Mouse (Mus musculus) monocyte, adult 5-6 weeks (primary cell): ENCODE measurements around the gene Ndfip2. TPM values are rescaled to one million over a fixed set of nuclear protein-coding genes. Genes with fewer than 3 reads are reported as not detected.

ENCODE experiments used
- ATAC-seq: fragments of 153-309, 156-312 bp; replicated peaks from 2 replicates; pipeline ENCODE4 v1.8.0; 2017; ENCODE audit warnings: mild to moderate bottlenecking; ENCODE audit not compliant: low TSS enrichment, insufficient number of reproducible peaks, severe bottlenecking, poor library complexity, low FRiP score
- total RNA-seq: library from RNA; stranded (forward); fragments of 200-1000, 200-491, 200-594 nt; gene quantifications from 3 replicates; pipeline ENCODE4 v1.2.3, GENCODE M21; 2017

Gene Ndfip2
- total RNA-seq: 46.9 to 55.7 TPM (median 54.0 TPM) in 3 replicates

DNA sequence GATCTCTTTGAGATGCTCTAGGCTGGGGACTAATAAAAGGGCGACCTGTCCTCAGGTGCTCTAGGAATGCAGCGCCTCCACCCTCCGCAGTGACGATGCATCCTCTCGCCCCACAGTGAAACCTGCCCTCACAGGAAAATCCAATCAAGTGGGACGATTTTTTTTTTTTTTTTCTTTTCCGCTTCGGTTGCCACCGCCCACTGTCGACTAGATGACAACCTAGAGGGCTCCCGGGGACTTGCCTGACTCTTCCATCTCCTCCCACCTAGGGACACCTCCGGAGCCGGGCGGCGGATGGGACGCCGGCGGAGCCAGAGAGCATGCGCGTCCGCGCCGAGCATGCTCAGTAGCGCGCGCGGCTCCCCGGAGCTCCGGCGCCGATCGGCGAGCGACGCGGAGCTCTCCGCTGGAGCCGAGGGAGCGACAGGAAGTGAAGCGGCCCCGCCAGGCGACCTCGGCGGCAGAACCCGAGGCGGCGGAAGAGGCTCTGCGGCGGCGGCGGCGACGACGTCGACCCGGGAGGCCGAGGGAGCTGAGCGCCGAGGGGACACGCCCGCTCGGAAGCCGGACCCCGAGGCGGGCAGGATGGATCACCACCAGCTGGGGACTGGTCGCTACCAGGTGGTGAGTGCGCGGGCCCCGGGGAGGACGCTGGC lies at the start of gene Ndfip2:
Ndfip2 (plus strand) TSS at position 195 of the 656 bp plus-strand sequence.
- peak; percentile 79 for ATAC-seq

DNA sequence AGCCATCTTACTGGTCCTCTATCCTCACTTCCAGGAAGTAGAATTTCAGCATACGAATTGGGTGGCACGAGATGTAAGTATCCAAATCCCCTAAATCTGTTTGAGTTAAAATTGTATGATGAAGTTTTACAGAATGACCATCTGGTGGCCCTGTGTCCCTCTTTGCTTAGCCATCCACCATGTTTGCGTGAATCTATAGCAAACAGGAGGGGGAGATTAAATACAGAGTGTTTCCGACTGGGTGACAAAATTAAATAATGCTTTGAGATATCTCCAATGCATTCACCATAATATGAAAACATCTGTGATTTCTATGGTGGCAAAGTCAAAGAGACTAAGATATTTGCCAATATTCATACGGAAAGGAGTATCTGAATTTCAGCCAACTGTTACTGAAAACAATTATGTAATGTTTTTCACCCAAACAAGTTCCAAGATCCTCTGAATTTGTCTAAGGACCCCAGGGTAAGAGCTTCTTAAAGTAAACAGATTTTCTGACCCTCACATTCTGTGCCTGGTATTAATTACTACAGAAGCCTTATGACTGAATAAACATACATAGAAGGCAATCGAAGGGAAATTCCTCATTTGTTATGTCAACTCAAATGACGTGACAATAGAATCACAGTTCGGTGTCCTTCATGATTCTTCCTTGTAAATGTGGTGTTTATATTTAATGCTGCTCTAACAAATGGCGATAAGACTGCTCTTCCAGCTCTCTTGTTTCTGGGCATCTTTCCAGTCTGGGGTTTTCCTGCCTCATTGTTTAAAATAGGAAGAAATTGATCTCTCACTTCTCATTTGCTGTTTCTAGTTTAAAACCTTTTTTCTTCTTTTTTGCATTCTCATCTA lies 38.6 kb upstream of the Ndfip2 start:
- ATAC-seq: no peak

DNA sequence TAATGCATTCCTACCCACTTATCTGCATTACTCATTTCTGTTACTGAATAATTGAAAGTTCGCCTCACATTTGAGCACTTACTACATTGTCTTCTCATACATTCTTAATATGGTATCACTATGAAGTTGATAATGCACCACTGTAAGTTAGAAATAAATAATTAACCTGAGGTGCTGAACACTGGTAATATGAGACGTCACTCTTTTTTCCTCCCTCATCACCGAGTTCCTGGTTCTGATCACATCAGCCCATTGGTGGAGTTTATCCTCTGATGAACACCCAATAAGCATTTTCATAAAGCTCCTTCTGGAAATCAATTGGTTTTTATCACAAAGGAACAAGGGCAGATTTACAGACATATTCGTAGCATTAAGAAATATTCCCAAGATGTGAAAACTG lies 36.1 kb upstream of the Ndfip2 start:
- no peak for ATAC-seq

DNA sequence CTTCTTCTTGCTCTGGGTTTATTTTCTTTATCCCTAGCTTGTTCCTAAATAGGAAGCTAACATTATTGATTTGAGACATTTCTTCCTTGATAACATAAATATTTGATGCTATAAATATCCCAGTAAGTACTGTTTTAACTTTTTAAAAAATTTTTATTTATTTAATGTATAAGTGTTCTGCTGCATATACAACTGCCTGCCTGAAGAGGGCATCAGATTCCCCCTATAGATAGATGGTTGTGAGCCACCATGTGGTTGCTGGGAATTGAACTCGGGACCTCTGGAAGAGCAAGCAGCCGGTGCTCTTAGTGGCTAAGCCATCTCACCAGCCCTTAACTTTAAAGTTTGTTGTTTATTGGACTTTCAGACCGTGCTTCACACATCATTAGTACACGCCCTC lies 32.6 kb upstream of the Ndfip2 start:
- no peak for ATAC-seq

DNA sequence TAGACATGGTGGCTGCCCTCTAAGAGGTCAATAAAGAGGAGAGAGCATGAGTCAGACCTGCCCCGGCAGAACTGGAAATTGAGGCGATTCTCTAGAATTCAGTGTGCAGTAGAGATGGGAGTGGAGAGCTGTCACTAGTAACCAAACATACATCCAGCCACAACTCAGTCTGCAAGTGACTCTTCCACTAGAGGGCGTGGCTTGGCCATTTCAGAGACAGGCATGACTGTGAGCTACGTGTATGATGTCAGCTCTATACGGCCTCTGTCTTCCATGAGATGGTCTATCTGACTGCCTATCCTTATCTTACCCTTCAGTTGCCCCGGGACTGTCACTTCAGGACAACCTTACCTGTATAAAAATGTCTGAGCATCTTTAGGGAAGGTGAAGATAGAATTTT lies 26.0 kb upstream of the Ndfip2 start:
- ATAC-seq: peak; percentile 68

DNA sequence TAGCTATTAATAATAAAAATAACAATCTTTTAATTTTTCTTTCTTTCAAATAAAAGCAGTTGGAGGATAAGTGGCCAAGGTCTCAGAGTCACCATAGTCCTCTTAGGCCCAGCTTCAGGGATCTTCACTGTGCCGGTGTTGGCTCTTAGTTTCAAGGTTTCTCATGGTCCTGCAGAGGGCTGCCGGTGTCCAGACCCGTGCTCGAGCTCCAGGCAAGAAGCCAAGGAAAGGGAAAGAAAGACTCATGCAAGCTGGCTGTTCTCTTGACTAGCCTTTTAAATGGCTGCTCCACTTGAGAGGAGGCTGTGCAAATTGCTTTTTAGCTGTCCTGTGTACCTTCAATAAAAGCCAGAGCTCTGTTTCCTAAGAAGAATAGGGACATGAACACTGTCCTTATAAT lies 21.8 kb upstream of the Ndfip2 start:
- ATAC-seq: no peak

DNA sequence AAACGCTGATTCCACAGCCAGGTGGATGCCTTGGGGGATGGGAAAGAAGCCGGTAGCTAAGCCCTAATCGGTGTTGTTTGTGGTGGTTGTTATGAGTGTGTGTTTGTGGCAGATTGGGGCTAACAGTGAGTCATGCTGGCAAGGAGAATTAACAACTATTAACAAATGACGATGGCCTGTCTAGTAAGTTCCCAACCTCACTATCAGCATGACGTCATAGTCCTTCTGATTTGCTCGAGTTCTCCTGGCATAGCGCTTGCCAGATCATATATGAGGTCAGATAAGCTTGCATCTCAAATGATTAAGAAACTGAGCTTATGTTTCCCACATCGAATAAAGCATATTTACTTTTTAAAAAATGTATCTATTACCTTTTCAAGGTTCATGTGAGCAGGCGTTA lies 20.6 kb upstream of the Ndfip2 start:
- ATAC-seq: no peak

DNA sequence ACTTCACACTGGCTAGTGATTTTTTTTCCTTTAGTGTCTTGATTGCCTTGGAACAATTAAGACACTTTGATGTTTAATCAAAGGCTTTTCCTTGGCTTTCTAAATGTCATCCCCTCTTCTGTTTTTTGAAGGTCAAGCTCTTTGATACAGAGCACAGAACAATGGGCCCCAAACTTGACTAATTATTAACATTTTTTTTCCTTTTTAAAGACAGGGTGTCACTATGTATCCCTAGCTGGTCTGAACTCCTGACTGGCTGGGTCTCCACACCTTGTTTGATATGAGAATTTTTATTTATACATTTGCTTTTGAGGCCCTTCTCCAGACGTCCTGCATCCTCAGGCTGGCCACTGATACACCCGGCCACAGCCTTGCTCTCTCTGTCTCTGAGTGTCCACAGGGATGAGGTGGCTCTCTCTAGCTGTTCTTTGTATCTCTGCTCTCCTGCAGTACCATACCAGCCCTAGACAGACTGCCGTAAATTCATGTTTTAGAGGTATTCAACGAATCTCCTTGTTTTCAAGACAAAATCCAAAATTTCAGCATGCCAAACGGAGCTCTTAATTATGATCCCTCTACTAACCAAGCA lies 19.8 kb upstream of the Ndfip2 start:
- ATAC-seq: no peak

DNA sequence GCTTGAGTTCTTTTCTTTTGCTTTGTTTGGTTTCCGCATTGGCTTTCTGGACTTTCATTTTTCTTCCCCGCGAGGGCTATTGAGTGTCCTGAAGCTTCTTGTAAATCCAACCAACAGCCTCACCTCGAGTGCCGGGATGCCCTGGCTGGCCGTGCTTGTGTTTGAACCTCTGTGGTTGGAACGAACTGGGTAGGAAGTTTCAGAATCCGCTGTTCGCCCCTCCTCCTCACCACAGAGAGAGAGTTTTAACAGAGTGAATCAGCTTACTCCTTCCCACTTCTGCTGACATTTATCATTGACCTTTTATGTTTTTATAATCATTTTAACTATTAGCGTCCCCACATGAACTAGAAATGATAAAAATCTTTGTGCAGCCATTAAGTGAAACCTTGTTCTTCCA lies 18.3 kb upstream of the Ndfip2 start:
- ATAC-seq: no peak

DNA sequence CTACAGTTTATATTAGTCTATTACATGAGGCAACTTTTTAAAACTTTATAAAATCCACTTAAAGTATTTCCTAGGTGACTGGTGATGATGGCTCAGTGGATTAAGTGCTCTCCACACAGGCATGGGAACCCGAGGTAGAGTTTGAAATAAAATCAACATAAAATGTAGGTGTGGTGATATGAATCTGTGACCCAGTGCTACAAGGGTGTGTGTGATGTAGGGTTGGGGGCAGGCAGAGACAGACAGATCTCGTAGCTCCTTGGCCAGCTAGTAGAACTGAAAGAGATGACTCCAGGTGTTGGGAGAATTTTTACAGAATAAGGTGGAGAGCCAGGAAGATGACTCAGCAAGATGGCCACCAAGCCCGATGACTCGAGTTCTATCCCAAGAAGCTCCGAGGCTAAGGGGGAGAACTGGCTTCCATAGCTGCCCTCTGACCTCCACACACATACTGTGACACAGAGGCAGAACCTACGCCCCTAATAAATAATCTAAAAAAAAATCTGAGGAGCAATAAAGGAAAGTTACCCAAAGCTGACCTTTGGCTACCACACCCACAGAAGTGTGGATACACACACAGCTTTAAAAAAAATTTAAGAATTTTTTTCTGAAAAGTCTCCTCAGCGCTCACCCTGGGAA lies 14.4 kb upstream of the Ndfip2 start:
- ATAC-seq: no peak

DNA sequence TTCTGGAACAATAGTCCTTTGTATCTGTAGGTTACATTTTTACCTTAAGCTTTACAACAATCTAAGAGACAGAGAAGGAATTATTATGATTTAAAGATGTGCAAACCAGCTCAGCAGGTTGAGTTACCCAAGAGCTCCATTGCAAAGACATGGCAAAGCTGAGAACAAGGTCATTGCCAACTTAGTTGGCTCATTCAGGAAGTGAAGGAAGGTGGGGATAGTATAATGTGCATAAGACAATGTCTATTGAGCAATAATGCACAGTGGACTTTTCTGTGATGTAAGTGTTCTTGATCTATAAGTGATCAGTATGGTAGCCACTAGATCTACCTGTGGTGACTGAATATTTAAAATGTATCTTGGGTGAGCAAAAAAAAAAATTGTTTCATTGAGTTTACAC lies 7.3 kb upstream of the Ndfip2 start:
- no peak for ATAC-seq

DNA sequence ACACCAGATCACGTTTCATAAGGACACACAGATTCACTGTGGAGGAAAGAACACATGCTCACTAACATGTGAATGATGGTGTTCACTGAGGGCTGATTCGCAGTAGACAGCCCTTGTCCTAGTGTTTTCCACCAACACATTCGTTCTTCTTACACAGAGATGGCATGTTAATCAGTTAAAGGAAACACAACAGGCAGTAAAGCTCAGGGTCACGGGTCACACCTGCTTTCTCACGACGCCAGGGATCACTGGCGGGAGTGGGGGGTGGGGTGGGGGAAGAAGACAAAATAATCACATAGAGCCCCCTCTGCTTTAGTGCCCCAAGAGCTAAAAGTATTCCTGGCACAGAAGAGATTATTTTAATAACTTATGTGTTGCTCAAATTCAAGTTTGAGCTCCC lies 5.1 kb upstream of the Ndfip2 start:
- no peak for ATAC-seq

DNA sequence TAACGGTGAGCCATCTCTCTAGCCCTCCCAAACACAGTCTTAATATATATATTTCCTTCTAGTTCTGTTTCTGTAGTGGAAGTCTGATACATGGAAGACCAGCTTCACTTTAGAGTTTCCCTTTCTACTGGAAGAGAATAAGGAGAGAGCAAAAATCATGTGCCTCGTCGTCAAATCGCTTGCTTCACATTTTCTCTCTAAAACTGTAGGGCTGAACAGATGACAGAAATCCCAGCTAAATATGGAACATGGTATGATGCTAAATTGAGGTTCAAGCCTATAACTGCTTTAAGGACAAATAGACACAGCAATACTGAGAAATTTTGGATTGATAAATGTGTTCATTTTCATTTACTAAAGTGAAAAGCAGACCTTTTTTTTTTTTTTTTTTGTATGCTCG lies 4.0 kb upstream of the Ndfip2 start:
- ATAC-seq: no peak

DNA sequence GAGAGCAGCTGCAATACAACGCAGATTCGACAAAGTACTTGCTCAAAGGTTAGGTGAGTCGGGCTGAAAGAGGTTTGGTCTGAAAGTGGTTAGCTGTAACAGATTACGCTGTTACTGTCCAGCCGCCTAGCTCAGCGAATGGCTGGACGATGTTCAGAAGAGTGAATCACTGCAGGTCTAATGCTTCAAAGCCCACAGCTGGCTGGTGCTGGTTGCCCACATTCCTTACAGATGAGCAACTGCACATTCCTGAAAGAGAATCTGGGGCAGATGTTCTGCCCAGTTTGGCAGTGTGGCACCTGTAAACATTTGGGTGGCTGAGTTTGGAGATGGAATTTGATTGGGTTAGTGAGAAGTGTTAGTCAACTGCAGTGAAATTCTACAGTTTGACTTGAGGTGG lies 2.8 kb upstream of the Ndfip2 start:
- no peak for ATAC-seq

DNA sequence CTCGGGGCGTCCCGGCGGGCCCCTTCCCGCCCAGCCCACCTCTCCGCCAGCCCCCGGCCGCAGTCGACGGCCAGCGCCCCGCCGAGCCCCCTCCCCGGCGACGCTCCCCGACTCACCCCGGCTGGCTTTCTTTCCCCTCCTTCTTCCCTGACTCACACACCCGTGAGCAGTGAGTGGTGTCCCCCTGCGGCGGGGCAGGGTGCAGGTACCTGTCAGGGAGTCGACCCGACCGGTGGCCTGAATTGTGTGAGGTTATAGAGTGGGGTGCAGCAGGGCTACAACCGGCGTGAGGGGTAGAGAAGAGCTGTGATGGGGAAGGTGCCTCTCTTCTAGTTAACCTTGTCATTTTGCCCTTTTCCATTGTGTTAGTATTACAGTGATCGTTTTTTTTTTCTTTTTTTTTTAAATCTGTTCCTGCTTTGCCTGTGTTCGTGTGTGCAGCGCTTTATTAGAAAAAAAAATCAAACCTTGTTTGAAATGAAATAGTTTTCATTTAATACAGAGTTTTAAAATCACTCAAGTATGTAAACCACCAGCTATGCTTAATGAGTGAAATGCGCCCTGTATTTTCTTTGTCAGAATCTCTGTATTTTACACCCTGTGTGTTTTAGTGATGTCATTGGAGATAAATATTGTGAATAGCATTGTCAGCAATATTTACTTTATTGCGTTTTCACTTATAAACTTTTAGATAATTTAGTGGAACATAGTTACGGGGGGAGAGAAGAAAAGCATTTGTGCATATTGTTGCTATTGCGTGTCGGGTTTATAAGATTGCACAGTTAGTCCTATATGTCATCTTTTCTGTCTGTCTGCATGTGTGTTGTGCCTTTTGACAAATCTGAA lies 885 bp downstream of the Ndfip2 start:
- ATAC-seq: peak; percentile 38; the same call in 1 of the 2 replicates

DNA sequence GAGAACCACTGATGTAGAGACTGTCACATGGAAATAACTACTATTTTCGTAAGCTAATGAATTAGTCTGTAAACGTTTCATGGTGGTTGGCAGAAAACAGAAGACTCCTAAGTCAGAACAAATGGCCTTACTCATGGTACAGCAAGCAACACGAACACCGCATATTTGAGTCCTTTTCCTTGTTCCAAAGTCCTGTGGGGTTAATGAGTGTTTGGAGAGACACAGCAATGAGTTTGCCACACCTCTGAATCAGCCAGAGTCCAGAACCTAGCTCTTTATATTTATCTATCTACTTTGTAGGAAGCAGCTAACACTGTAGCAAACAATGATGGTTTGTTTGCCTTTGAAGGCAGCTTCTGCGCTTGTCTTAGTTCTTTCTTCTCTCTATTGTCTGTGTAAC lies 4.5 kb downstream of the Ndfip2 start:
- ATAC-seq: no peak

DNA sequence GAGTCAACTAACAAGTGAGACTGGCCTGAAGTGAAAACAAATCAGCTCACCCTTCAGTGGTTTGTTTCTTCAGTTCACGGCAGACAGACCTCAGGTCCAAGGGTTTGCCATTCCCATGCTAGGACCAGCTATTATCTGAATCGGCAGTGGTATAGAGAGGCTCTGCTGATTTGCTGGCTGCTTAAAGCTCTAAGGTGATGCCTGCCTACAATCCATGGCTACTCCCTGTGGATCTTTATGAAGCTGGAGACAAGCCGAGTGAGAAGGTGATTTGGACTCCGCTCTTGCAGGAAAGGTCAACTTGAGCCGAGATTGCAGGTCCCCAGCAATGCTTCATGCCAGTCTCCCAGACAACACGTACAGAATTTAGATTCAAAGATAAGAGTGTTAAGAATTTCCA lies 8.7 kb downstream of the Ndfip2 start:
- ATAC-seq: no peak

DNA sequence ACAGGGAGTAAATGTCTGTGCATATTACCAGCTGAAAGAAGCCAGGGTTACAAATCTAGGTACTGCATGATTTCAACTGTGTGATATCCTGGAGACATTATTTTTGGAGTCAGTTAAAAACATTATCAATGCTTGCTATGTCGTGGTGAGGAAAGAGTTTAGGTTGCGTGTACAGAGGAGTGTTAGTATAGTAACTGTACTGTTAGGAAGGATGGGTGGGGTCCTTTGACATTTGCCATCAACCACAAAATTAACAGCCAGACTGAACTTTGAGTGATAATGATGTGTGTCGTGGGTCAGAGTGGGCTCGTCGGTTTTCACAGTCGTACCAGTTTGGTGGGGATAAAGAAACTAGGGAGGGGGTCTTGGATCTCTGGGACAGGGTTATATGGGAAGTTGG lies 13.7 kb downstream of the Ndfip2 start:
- no peak for ATAC-seq

DNA sequence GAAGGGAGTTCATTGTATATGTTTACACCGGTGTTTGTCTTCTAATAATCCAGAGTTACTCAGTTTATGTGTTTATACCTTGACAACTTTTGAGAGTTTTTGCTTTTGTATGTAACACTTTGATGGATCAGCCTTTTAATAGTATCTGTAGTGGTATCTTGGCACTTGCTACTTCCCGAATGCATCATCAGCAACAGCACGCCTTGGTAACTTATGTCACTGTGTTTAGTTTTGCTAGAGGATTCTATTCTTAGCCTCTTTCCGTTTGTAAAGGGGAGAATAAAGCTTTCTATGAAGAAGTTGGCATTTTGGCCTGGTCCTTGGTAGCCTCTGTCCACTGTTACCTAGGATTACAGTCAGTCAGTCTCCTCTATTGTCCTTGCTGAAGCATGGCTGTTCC lies 14.2 kb downstream of the Ndfip2 start:
- ATAC-seq: no peak
